Mouse (Mus musculus): ENCODE data around the gene Kcnk10. TPM values are rescaled to one million over a fixed set of nuclear protein-coding genes. Genes with fewer than 3 reads are reported as not detected.

Gene Kcnk10
- total RNA-seq, 2 experiments from 2014 or later, result 16.8 to 18.6 TPM

DNA sequence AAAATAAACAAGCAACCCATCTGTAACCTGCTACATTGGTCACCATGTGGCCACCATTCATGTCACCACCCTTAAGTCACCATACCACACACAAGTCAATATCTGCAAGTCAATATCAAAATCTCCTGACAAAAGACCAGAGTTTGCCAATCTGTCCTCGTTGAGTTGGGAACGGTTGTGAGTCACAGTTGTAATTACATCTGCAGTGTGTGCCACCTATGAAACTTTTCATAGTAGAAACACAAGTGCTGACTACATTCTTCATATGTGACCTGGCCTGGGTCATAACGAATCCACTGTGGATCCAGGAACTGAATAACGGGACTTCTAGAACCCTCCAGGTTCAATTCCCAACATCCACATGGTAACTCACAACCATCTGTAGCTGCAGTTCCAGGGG, 14.8 kb downstream of the Kcnk10 start:
- H3K4me3 ChIP-seq, result no peak overlapping the region
- TF ChIP-seq CTCF (conservative IDR thresholded peaks at IDR 0.05), result no peak
- DNase-seq (ENCODE audit: low spot score in 2 of 2), result no peak
- H3K27ac ChIP-seq, result no peak overlapping the region

- peak overlapping the region; percentile 13; the same call in 1 of the 2 replicates for H3K4me3 ChIP-seq
- no peak for DNase-seq (ENCODE audit: low spot score in 2 of 2)
- H3K27ac ChIP-seq, result peak overlapping the region; percentile 46; the same call in 1 of the 2 replicates
- TF ChIP-seq CTCF (conservative IDR thresholded peaks at IDR 0.05), result no peak
Measured at GRCm38 (mm10) chr12:98562341-98562977, 15.7 kb downstream of the Kcnk10 start.

DNA sequence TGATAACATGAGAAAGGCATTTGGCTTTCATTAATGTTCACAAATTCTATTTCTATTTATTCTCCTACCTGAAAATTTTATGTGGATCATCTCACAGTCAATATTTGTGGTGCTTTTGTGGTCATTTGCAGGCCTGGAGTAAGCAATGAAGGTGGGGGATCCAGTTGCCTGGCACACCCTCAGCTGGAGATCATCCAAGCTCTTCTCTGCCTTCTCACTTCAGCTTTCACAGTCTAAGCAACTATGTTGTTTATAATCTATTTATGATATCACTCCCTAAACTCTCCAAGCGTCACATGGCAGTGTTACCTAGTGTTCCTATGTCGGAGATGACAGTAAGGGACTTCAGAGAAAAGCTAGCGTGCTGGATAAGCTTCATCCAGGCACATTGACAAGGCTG, 18.1 kb downstream of the Kcnk10 start:
- TF ChIP-seq CTCF (conservative IDR thresholded peaks at IDR 0.05), result no peak
- H3K27ac ChIP-seq, result peak overlapping the region; percentile 50
- H3K4me3 ChIP-seq, result no peak overlapping the region
- no peak for DNase-seq (ENCODE audit: low spot score in 2 of 2)

- H3K4me3 ChIP-seq, result no peak overlapping the region
- no peak for DNase-seq (ENCODE audit: low spot score in 2 of 2)
- no peak overlapping the region for H3K27ac ChIP-seq
- no peak for TF ChIP-seq CTCF (conservative IDR thresholded peaks at IDR 0.05)
Measured at GRCm38 (mm10) chr12:98557013-98557677, 21.0 kb downstream of the Kcnk10 start.

- no peak for TF ChIP-seq CTCF (conservative IDR thresholded peaks at IDR 0.05)
- no peak for DNase-seq (ENCODE audit: low spot score in 2 of 2)
- Histone ChIP-seq H3K27ac (peak overlapping the region; percentile 60), H3K4me3 (no peak overlapping the region)
Measured at GRCm38 (mm10) chr12:98549981-98550380, 28.1 kb downstream of the Kcnk10 start.

DNA sequence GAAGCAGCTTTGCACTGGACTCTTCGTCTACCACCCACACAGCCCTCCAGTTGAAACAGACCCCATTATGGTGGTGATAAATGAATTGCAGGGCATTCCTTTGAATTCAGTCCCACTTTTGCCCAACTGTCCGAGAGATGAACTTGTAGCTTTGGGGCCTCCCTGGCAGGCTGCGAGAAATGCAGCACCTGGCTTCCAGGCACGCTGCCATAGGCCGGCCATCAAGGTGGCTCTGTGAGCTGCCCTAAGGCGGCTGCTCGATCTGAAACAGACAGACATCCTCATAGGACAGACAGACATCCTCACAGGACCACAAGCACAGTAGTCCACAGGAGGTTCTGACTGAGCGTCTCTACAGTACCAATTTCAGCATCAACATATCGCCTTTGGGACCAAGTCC, 30.0 kb downstream of the Kcnk10 start:
- no peak for DNase-seq (ENCODE audit: low spot score in 2 of 2)
- peak overlapping the region; percentile 74 for H3K27ac ChIP-seq
- no peak overlapping the region for H3K4me3 ChIP-seq
- no peak for TF ChIP-seq CTCF (conservative IDR thresholded peaks at IDR 0.05)

DNA sequence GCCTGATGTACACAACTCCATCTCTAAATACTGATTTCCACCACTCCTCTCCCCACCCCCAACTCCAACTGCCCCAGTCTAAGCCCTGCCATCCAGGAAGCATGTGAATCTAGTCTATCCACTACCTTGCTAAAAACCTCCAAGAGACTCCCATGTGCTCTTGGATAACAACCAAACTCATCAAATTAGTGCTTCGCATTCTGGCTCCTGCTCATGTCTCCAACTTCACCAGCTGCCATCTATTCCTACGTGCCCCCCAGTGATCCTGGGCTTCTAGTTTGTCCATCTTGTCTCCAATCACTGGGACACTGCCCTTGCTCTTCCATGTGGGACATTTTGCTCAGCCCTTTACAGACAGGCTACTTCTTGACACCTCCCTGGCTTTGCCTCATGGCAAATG, 32.2 kb downstream of the Kcnk10 start:
- no peak for DNase-seq (ENCODE audit: low spot score in 2 of 2)
- TF ChIP-seq CTCF (conservative IDR thresholded peaks at IDR 0.05), result no peak
- no peak overlapping the region for H3K4me3 ChIP-seq
- H3K27ac ChIP-seq, result peak overlapping the region; percentile 79; the same call in 1 of the 2 replicates

- no peak for TF ChIP-seq CTCF (conservative IDR thresholded peaks at IDR 0.05)
- peak overlapping the region; percentile 79 for H3K27ac ChIP-seq
- DNase-seq (ENCODE audit: low spot score in 2 of 2), result peak; percentile 51 to 79
- no peak overlapping the region for H3K4me3 ChIP-seq
Measured at GRCm38 (mm10) chr12:98545251-98545560, 32.9 kb downstream of the Kcnk10 start.

DNA sequence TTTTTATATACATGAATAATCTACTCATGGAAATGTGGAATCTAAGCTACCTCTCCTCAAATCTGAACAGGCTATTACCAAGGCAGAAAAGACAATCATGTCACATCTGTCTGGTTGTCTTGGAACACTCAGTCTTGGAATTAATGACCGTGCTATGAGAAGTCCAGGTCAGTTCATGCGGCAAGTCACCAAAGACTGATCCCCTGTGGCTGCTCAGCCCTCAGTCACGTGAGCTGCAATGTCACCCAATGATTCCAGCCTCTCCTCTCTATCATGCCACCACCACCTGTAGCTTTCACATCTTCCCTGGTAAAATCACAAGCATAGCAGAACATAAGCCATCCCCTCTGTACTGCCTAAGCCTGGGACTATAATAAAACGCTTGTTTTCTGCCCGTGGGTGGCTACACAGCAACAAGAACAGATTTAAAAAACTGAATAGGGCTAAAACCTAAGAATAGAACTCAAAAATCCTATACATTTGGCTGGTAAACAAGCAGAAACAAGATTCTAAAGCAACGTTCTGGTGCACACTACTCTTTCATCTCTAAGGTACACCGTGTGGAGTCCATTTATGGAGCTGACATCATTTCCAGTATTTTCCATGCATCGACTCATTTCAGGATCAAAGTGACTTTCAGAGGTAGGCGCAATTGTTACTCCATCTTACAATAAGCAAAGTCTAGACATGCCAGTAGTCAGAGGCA, 33.4 kb downstream of the Kcnk10 start:
- DNase-seq (ENCODE audit: low spot score in 2 of 2), result no peak
- Histone ChIP-seq H3K4me3 (no peak overlapping the region), H3K27ac (peak overlapping the region; percentile 79)
- no peak for TF ChIP-seq CTCF (conservative IDR thresholded peaks at IDR 0.05)

DNA sequence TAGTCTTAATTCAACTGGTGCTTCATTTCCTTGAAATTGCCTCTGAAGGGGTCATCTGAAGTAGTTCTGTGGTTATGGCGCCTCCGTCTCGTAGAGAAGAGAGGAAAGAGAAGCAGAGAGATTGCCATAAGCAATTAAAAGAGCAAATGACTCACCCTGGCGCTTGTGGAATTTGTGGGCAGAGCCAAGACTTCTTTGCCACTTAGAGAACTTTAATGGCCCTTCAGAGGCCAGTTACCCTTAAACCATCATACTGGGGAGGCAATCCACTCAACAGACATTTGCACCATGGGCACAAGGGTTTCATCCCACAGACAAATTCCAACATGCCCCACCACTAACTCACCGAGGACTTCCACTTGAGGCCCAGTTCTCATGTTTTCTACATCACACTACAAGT, 41.4 kb downstream of the Kcnk10 start:
- no peak overlapping the region for H3K27ac ChIP-seq
- H3K4me3 ChIP-seq, result no peak overlapping the region
- DNase-seq (ENCODE audit: low spot score in 2 of 2), result no peak
- TF ChIP-seq CTCF (conservative IDR thresholded peaks at IDR 0.05), result no peak

GRCm38 (mm10) chr12:98536036-98536435, 42.1 kb downstream of the Kcnk10 start:
- peak overlapping the region; percentile 48; the same call in 1 of the 2 replicates for H3K27ac ChIP-seq
- no peak for DNase-seq (ENCODE audit: low spot score in 2 of 2)
- no peak for TF ChIP-seq CTCF (conservative IDR thresholded peaks at IDR 0.05)
- no peak overlapping the region for H3K4me3 ChIP-seq

DNA sequence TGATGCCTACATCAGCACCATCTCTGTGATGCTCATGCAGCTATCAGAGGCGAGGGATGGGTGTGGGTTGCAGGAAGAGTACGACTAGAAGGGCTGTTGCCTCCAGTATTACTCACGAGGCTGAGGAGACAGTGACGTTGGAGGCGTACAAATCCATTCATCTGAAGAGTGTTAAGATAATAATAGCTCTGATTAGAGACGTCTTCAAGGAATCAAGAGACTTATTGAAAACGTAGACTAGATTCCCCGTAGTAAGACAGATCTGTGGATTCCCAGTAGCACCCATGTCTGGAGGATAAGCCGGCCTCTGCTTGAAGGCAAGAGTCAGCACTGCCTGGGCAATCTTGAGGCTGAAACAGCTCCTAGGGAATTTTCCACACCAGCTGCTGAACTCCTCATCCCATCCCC, 42.6 kb downstream of the Kcnk10 start:
- H3K27ac ChIP-seq, result peak overlapping the region; percentile 48; the same call in 1 of the 2 replicates
- H3K4me3 ChIP-seq, result no peak overlapping the region
- DNase-seq (ENCODE audit: low spot score in 2 of 2), result peak in 1 of 2 experiments; percentile 70
- TF ChIP-seq CTCF (conservative IDR thresholded peaks at IDR 0.05), result no peak

- TF ChIP-seq CTCF (conservative IDR thresholded peaks at IDR 0.05), result no peak
- no peak overlapping the region for H3K4me3 ChIP-seq
- no peak for DNase-seq (ENCODE audit: low spot score in 2 of 2)
- no peak overlapping the region for H3K27ac ChIP-seq
Measured at GRCm38 (mm10) chr12:98528635-98529034, 49.5 kb downstream of the Kcnk10 start.
